Mouse (Mus musculus): ENCODE data around the gene Rfx7. TPM values are rescaled to one million over a fixed set of nuclear protein-coding genes. Genes with fewer than 3 reads are reported as not detected.
"Not testable (repeated sequence)": the region's sequence is repeated elsewhere in the genome, so short reads cannot be mapped to it uniquely, and the experiment has no call there.

The Rfx7 gene
- total RNA-seq, 2 experiments from 2014 or later: 15.3 to 16.5 TPM

- intact Hi-C loops (cut with DNase I): loop anchor here (1.0 kb wide), 1 partner anchor 22 kb away; no protein-coding TSS in a partner anchor
- peak; percentile 97 for DNase-seq
Measured at GRCm38 (mm10) chr9:72661895-72662661, 130.0 kb downstream of the Rfx7 start, which contains the start of gene Nedd4. Gene Nedd4, plus strand, starts transcription at chr9:72662346.

- intact Hi-C loops (cut with DNase I): loop anchor here (1.0 kb wide), 1 partner anchor 23 kb away; no protein-coding TSS in a partner anchor
- peak; percentile 91 to 92 for DNase-seq
Measured at GRCm38 (mm10) chr9:72662691-72663533, 130.9 kb downstream of the Rfx7 start.

DNA sequence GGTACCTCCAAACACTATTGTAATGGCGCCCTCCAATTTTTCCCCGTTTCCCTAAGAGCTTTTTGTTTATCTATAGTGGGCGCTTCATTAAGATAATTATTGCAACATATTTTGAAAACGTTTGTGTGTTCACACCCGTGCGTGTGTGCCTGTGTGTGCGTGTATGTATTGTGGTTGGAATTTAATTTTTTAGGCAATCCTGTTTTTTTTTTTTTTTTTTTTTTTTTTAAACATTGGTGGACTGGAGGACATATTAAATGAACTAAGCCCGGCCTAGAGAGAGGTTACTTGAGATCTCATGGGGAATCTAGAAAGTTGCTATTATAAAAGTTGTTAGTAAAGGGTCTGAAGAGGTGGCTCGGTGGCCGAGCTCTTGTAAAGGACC lies 131.5 kb downstream of the Rfx7 start:
- no peak for DNase-seq
- intact Hi-C loops (cut with DNase I): no loop called here

DNA sequence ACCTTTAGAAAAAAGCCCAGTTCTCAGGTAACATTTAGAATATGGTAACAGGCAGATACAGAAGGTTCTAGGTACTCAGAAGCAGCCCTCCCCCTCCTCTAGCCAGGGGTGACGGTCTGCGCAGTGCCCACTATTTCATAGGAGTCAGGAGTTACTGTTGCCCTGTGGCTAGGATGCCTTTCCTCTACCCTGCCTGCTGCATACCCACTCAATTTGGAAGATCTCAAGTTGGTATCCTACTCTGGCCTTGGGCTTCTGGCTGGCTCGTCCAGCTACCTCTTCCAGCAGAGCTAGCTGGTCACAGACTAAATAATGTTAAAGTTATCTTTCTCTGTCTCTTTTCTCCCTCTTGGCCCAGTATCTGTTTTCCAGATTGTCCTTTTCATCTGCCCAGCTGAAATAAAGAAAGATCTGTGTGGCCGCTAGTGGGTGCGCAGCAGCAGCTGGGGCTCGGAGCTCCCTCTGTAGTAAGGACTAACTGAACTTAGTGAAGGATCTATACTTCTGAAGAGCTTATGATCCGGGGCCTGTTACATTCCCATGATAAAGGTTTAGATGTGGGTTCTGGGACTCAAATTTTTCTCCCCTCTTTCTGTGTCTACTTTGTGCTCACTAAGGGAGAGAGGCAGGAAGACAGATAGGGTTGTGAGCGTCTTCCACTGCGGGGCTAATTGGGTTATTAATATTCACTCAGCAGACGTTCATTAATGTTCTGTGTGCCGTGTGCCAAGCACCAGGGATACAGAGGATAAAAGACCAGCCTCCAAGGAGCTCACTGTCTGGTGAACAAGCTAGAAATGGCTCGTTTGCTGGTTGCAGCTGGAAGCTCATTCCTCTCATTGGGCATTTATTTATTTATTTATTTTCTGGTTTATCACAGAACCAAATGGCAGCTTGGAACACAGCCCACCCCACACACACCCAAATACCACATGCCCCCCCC lies 132.6 kb downstream of the Rfx7 start:
- no peak for DNase-seq
- intact Hi-C loops (cut with DNase I): no loop called here

DNA sequence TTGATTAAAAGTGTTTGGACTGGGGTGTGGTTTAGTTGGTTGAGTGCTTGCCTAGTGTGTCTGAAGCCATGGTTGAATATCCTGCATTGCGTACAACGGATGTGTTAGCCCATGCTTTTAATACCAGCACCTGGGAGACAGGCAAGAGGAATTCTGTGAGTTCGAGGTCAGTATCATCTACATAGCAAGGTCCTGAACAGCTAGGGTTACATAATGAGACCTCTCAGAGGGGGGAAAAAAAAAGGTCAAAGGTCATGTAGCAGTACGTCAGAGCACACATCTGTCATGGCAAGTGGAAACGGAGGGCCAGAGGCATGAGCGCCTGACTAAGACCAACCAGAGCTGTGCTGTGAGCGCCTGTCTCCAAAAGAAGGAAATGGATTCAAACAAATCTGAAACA lies 133.5 kb downstream of the Rfx7 start:
- no peak for DNase-seq
- intact Hi-C loops (cut with DNase I): no loop called here

- intact Hi-C loops (cut with DNase I); DNase-seq: not testable (repeated sequence)
Measured at GRCm38 (mm10) chr9:72666352-72667021, 134.4 kb downstream of the Rfx7 start.

DNA sequence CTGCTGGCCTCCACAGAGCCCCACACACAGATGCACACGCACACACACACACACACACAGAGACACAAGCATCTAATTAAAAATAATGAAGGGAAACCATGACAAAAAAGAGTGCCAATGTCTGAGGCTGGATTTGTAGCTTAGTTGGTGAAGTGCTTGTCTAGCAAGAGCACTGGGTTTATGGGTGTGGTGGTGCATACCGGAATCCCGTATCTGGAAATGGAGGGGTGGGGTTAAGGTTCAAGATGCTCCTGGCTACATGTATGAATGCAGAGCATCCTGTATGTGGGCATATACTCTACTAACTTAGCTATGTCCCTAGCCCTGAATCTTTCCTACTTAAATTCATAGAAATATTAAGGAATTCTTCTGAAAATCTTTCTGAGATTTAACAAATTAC lies 135.1 kb downstream of the Rfx7 start:
- no peak for DNase-seq
- intact Hi-C loops (cut with DNase I): no loop called here

GRCm38 (mm10) chr9:72669383-72669782 lies 137.3 kb downstream of the Rfx7 start:
- intact Hi-C loops (cut with DNase I): no loop called here
- no peak for DNase-seq

GRCm38 (mm10) chr9:72672361-72672760 lies 140.3 kb downstream of the Rfx7 start:
- intact Hi-C loops (cut with DNase I): loop anchor here (1.0 to 10.0 kb wide), 4 partner anchors 14 to 218 kb away; partner anchors contain the start of gene Rfx7
- DNase-seq: peak; percentile 85 to 93

Small RNAs within 50 kb of the gene (microRNA-seq; reads per million reads assigned to microRNA genes)
- 0 reads per million in 2 experiments for gene Gm28010

Other genes with a start within 250 kb of the Rfx7 start
- gene Mns1, start 94.2 kb upstream of the Rfx7 start, total RNA-seq (2021): under 1 TPM; 0.72 to 0.87 TPM
- 1 to 10 TPM; 4.2 to 4.7 TPM for gene Tex9, start 40.0 kb upstream of the Rfx7 start, total RNA-seq (2021)
- 100 to 1,000 TPM; 490 to 566 TPM for gene Nedd4, start 130.1 kb downstream of the Rfx7 start, total RNA-seq (2021)